Mouse (Mus musculus) lung, postnatal 0 days (tissue): ENCODE measurements around the gene Taar7f. TPM values are rescaled to one million over a fixed set of nuclear protein-coding genes. Genes with fewer than 3 reads are reported as not detected.
"Not testable (repeated sequence)": the region's sequence is repeated elsewhere in the genome, so short reads cannot be mapped to it uniquely, and the experiment has no call there.

Source experiments
- ATAC-seq: fragments of 200-750 bp; cut with Nextera tagmentation; 2 replicates; pipeline ENCODE4 v1.8.0; 2017; ENCODE audit warnings: moderate library complexity
- DNase-seq: peaks from one replicate; pipeline ENCODE4 v3.0.0-alpha.2; 2016; ENCODE audit warnings: low spot score
- H3K27ac ChIP-seq: fragments of 300-500 bp; sonication (generic); 2 replicates; pipeline ENCODE4 v1.5.1; 2014; ENCODE audit warnings: antibody characterized with exemption, mild to moderate bottlenecking, low read length, mixed read lengths
- H3K27me3 ChIP-seq: fragments of 300-500 bp; sonication (generic); replicated peaks from 2 replicates; pipeline ENCODE4 v1.6.1; 2014; ENCODE audit warnings: low read length, mixed read lengths; ENCODE audit not compliant: insufficient read depth
- H3K36me3 ChIP-seq: fragments of 300-500 bp; sonication (generic); 2 replicates; pipeline ENCODE4 v1.6.1; 2014; ENCODE audit warnings: low read length, mixed read lengths; ENCODE audit not compliant: insufficient read depth
- H3K4me1 ChIP-seq: fragments of 300-500 bp; sonication (generic); 2 replicates; pipeline ENCODE4 v1.6.1; 2014; ENCODE audit warnings: antibody characterized with exemption, low read depth, low read length, mixed read lengths; ENCODE audit not compliant: insufficient read depth
- H3K4me2 ChIP-seq: fragments of 300-500 bp; sonication (generic); replicated peaks from 2 replicates; pipeline ENCODE4 v1.6.1; 2014; ENCODE audit warnings: low read depth, mild to moderate bottlenecking, low read length, moderate library complexity, mixed read lengths
- H3K4me3 ChIP-seq: fragments of 300-500 bp; sonication (generic); 2 replicates; pipeline ENCODE4 v1.5.1; 2014; ENCODE audit warnings: low read depth, low read length
- H3K9ac ChIP-seq: fragments of 300-500 bp; sonication (generic); replicated peaks from 2 replicates; pipeline ENCODE4 v1.6.1; 2014; ENCODE audit warnings: low read depth, mild to moderate bottlenecking
- H3K9me3 ChIP-seq: fragments of 300-500 bp; sonication (generic); 2 replicates; pipeline ENCODE4 v1.6.1; 2016; ENCODE audit warnings: low read length, mixed read lengths
- CTCF ChIP-seq: IDR thresholded peaks from 2 replicates; pipeline ENCODE4 v1.5.1; 2016; ENCODE audit warnings: antibody characterized with exemption, mild to moderate bottlenecking
- EP300 ChIP-seq: IDR thresholded peaks from 2 replicates; pipeline ENCODE4 v1.6.1; 2016; ENCODE audit warnings: antibody characterized with exemption, mild to moderate bottlenecking, control low read depth
- WGBS: fragments of 180-500 bp; shearing (Covaris S2); extraction: QIAGEN DNeasy Blood & Tissue Kit; methylation state at CpG from one replicate; pipeline ENCODE4 v1.1.7; 2014; 5-methylcytosine and 5-hydroxymethylcytosine counted together
- polyA plus RNA-seq: library from polyadenylated mRNA; unstranded; fragments of >200 nt; fragmentation: Nextera tagmentation; extraction: Ambion mirVana; gene quantifications from 2 replicates; pipeline ENCODE4 v1.2.1, GENCODE M21; 2015

Gene Taar7f
- polyA plus RNA-seq, 1 experiment from 2014 or later, result not detected

GRCm38 (mm10) chr10:24037314-24037713, 12.0 kb upstream of the Taar7f start, which contains the start of gene Taar7e:
Taar7e (plus strand) TSS chr10:24037614.
- H3K4me1 ChIP-seq, result no peaks in the 10 kb centered on the region
- TF ChIP-seq CTCF (no peak), EP300 (no peak)

GRCm38 (mm10) chr10:24040120-24040869, 9.0 kb upstream of the Taar7f start:
- DNase-seq (no peak), ATAC-seq (no peak)
- TF ChIP-seq EP300, result no peak
- TF ChIP-seq CTCF, result no peak
- H3K27me3 ChIP-seq, result no peaks in the 10 kb centered on the region
- no peaks in the 10 kb centered on the region for H3K36me3 ChIP-seq
- H3K4me3 ChIP-seq, result no peak overlapping the region
- no peak overlapping the region for H3K27ac ChIP-seq
- H3K9ac ChIP-seq, result no peak overlapping the region
- no peaks in the 10 kb centered on the region for H3K9me3 ChIP-seq
- H3K4me1 ChIP-seq, result no peaks in the 10 kb centered on the region
- H3K4me2 ChIP-seq, result no peak overlapping the region
- 42% methylated on average over 2 of the region's 2 CpGs for WGBS

More at GRCm38 (mm10) chr10:24037314-24037713, 12.0 kb upstream of the Taar7f start, which contains the start of gene Taar7e:
- no peak within 1 kb of the TSS for H3K27ac ChIP-seq
- no peaks in the 10 kb centered on the region for H3K9me3 ChIP-seq
- no peaks in the 10 kb centered on the region for H3K36me3 ChIP-seq
- no peaks in the 10 kb centered on the region for H3K27me3 ChIP-seq
- H3K9ac ChIP-seq, result no peak within 1 kb of the TSS
- WGBS, result 94% methylated on average over 2 of the region's 2 CpGs
- ATAC-seq (no peak), DNase-seq (no peak)
- no peak within 1 kb of the TSS for H3K4me2 ChIP-seq
- H3K4me3 ChIP-seq, result no peak within 1 kb of the TSS

GRCm38 (mm10) chr10:24052039-24052438, 2.7 kb downstream of the Taar7f start:
- ATAC-seq (no peak), DNase-seq (no peak)
- WGBS, result 32% methylated on average over 5 of the region's 5 CpGs
- H3K27ac ChIP-seq, result no peak overlapping the region
- no peak overlapping the region for H3K4me3 ChIP-seq
- H3K9me3 ChIP-seq, result no peaks in the 10 kb centered on the region
- no peaks in the 10 kb centered on the region for H3K4me1 ChIP-seq
- no peaks in the 10 kb centered on the region for H3K27me3 ChIP-seq
- no peak overlapping the region for H3K9ac ChIP-seq
- H3K4me2 ChIP-seq, result no peak overlapping the region
- no peaks in the 10 kb centered on the region for H3K36me3 ChIP-seq
- TF ChIP-seq EP300, result no peak
- TF ChIP-seq CTCF, result no peak

GRCm38 (mm10) chr10:24058986-24059385, 9.7 kb downstream of the Taar7f start:
- Histone ChIP-seq H3K9ac (no peak overlapping the region), H3K4me1 (no peaks in the 10 kb centered on the region), H3K4me2 (no peak overlapping the region), H3K27me3 (no peaks in the 10 kb centered on the region), H3K9me3 (no peaks in the 10 kb centered on the region), H3K4me3 (no peak overlapping the region), H3K27ac (no peak overlapping the region), H3K36me3 (no peaks in the 10 kb centered on the region)
- no peak for ATAC-seq
- no peak for TF ChIP-seq EP300
- TF ChIP-seq CTCF, result no peak
- 73% methylated on average over 3 of the region's 3 CpGs for WGBS
- no peak for DNase-seq

- 23% methylated on average over 2 of the region's 2 CpGs for whole genome bisulfite sequencing
- not testable (repeated sequence) for H3K27me3 ChIP-seq
These were observed 25.4 kb downstream of the Taar7f start for GRCm38 (mm10) chr10:24074751-24075150.

GRCm38 (mm10) chr10:24076200-24076599, 26.9 kb downstream of the Taar7f start, which contains the start of gene Taar8a:
Taar8a (plus strand) TSS chr10:24076500.
- not testable (repeated sequence) for H3K27ac ChIP-seq, DNase-seq, H3K27me3 ChIP-seq, ATAC-seq, H3K4me2 ChIP-seq, H3K9me3 ChIP-seq, H3K36me3 ChIP-seq, H3K9ac ChIP-seq, H3K4me3 ChIP-seq, H3K4me1 ChIP-seq
- 86% methylated on average over 2 of the region's 4 CpGs for WGBS

More at GRCm38 (mm10) chr10:24074751-24075150, 25.4 kb downstream of the Taar7f start:
- H3K9ac ChIP-seq, H3K36me3 ChIP-seq, ATAC-seq, H3K4me1 ChIP-seq, DNase-seq, H3K27ac ChIP-seq, H3K9me3 ChIP-seq, H3K4me3 ChIP-seq, H3K4me2 ChIP-seq: not testable (repeated sequence)
